Mouse (Mus musculus) heart, adult 18-20 months (tissue): ENCODE results near the gene Mpc1. TPM values are rescaled to one million over a fixed set of nuclear protein-coding genes. Genes with fewer than 3 reads are reported as not detected.
"Not testable (repeated sequence)": the region's sequence is repeated elsewhere in the genome, so short reads cannot be mapped to it uniquely, and the experiment has no call there.

ENCODE experiments used
- DNase-seq, 2 experiments: peaks; one replicate each; pipeline ENCODE4 v3.0.0; 2021 to 2022; ENCODE audit warnings: mixed read lengths in 1 of 2
- total RNA-seq, 2 experiments: library from RNA; stranded (reverse); gene quantifications; 2 replicates each; pipeline ENCODE4 v1.2.3; 2021

Gene Mpc1
- total RNA-seq, 2 experiments from 2014 or later = 873 to 884 TPM

DNA sequence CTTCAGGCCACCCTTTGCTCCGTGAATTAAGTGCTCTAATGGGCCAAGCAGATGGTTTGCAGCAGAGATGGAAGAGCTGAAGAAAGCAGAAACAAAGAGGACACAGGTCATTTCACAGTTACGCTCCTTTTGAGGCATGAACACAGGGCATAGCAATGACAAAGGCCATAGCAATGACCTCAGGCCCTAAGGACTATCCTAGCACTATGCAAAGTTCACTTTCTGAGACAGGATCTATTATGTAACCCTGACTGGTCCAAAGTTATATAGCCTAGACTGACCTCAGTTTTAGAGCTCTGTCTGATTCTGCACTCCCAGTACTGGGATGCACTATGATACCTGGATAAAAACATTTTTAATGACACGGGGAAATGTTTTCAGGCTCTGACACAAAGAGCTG lies 4.3 kb upstream of the Mpc1 start:
- no peak for DNase-seq

DNA sequence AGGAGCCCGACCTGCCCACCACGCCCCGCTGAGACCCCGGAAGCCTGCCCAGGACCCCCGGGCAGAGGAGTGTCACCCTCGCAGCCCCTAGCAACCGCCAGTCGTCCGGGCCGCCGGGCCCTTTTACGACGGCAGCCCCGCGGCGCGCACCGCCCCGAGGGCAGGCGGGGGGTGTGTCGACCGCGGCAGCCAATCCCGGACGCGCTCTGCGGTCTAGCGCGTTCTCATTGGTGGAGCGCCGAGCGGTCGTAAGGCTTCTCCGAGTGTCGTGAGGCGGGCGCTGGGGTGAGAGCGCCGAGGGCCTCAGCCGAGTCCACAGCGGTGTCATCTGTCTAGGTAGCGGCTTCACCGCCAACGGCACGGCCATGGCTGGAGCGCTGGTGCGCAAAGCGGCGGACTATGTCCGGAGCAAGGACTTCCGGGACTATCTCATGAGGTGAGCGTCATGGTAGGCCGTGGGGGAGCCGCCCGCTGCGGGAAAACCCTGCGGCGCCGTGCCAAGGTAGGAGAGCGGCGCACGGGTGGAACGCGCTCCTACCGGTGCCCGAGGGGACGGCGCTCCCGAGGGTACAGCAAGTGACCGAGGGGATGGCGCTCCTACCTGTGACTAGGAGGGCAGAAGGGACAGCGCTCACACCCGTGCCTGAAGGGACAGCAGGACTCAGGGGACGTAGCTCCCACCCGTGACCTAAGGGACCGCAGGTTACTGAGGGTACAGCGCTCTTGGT lies 986 bp downstream of the Mpc1 start:
- DNase-seq = peak; percentile 95 to 98

GRCm38 (mm10) chr17:8284254-8284661 lies 1.6 kb downstream of the Mpc1 start:
- peak; percentile 70 for DNase-seq

- no peak for DNase-seq
Measured at GRCm38 (mm10) chr17:8285056-8285455, 2.4 kb downstream of the Mpc1 start.

- DNase-seq = no peak
Measured at GRCm38 (mm10) chr17:8286987-8287386, 4.3 kb downstream of the Mpc1 start.

- DNase-seq = no peak
Measured at GRCm38 (mm10) chr17:8289993-8290679, 7.4 kb downstream of the Mpc1 start.

DNA sequence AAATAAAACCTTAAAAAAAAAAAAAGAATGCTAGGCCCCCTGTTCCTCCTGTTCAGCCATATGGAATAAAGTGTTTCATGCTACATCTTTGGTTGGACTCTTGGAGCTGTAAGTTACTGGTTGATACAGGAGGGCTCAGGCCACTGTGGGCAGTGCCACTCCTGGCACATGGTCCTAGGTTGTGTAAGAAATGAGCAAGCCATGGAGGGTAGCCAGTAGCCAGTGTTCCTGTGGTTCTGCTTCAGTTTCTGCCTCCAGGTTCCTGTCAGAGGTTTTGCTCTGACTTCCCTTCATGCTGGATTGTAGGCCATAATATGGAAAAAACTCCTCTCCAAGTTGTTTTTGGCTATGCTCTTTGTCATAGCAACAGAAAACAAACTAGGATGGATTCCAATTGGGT lies 8.0 kb downstream of the Mpc1 start:
- no peak for DNase-seq

DNA sequence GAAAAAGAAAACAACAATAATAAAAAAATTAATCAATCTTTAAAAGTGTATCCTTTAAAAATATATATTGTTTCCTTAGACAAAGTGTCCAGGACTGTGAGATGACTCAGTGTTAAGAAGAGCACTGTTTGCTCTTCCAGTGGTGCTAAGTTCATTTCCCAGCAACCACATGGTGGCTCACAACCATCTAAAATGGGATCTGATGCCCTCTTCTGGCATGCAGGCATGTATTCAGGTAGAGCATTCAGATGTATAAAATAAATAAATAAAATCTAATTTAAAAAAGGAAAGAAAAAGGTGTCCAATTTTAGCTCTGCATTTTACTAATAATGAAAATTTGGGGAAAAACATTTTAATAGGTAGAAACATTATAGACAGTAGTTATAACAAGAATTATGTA lies 13.1 kb downstream of the Mpc1 start:
- DNase-seq = no peak

- DNase-seq = no peak
Measured at GRCm38 (mm10) chr17:8296313-8296844, 13.7 kb downstream of the Mpc1 start.

GRCm38 (mm10) chr17:8297746-8298145 lies 15.0 kb downstream of the Mpc1 start:
- no peak for DNase-seq

GRCm38 (mm10) chr17:8298281-8298680 lies 15.6 kb downstream of the Mpc1 start:
- DNase-seq = no peak

DNA sequence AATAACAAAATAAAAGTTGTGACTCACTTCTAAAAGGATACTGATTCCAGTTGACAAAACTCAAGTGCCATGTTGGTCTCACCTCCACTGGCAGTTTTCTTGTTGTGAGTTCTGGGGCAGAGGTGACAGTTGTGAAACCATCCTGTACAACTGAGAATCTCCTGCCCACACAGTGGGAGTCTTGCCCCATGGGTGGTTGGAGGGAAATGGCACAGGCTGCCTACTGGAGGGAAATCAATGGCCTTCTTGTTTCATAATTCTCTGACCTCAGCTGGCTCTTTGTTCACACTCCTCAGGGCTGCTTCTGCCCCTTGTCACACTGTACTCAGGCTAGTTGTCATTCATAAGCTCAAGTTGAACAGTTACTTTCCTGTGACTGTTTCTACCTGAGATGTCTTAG lies 16.8 kb downstream of the Mpc1 start:
- DNase-seq = no peak

- no peak for DNase-seq
Measured at GRCm38 (mm10) chr17:8301515-8301914, 18.8 kb downstream of the Mpc1 start.

DNA sequence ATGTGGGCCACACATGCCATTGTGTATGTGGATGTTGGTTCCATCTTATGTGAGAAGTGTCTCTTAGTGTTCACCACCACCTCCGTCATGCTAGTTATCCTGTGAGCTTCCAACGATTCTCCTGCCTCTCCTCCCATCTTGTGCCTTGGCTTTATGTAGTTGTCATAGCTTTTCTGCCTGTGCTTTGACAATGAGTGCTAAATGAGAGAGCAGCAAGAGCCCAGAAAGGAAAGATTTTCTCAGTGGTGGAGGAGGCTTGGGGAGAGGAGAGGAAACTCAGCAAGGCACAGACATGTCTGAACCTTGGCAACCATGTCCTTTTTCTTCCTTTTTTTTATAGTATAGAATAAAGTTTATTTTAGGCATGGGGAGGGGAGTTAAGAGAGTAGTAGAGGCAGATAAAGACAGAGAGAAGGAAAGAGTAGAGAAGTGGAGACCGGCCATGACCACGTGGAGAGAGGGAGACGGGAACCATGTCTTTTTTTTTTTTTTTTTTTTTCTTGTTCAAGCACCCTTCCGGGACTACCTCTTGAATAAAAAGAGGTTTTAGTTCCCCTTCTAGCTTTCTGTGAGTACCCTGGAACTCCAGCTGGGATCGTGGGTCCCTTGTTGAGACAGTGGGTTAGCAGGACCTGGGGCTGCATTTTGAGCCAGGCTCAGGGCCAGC lies 20.2 kb downstream of the Mpc1 start:
- no peak for DNase-seq

DNA sequence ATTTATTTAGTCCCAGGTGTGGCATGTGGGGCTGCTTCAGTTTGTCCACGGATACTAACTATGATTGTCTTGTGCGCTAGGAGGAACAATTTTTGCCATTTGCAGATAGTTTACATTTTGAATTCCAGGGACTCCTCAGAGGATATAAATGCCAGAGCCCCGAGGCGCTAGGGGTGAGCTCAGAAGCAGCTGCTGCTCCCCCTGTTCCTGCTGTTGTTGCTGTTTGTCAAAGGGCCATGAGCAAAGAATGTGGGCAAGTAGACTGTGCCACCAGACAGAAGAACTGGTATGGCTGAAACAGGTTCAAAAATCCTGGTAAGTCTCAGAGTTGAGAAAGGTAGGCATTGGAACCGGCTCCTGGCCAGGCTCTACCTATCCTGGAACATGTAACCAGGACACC lies 21.0 kb downstream of the Mpc1 start:
- DNase-seq = no peak

DNA sequence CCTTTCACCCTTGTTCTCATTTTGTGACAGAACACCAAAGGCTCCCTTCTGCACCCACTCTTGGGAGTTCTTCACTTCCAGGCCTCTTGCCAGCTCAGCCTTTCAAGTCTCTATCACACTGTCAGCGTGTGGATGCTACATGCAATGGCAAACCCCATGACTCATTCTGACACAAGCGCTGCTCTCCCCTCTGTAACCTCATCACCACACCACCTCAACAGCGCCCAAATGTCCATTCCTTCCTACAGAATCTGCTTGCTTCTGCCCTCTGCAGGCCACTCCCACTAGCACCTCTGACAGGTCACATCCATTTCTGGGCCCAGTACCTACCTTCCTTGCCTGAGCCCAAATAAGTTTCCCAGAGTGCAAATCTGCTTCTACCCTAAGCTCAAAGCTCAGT lies 23.1 kb downstream of the Mpc1 start:
- DNase-seq = no peak

GRCm38 (mm10) chr17:8310838-8311614 lies 28.3 kb downstream of the Mpc1 start, which contains the start of gene Sft2d1:
Gene Sft2d1 (plus strand): TSS chr17:8311102.
- DNase-seq = peak; percentile 96 to 99

DNA sequence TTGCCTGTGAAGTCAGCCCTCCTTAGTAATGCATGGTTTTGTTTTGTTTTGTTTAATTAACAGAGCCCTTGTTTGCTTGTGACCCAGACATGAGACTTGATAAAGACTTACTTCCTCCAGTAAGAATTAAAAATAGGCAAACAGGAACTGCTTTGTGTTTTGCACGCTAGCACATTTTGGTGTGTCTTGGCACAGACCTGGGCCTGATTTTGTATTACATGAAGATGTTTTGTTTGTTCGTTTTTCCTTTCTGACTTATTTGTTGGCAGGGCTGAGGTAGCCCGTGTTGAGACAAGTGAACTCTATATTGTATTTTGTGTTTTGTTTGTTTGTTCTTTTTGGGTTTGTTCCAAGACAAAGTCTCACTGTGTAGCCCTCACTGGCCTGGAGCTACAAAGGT lies 29.0 kb downstream of the Mpc1 start:
- DNase-seq = peak in 1 of 2 experiments; percentile 38

DNA sequence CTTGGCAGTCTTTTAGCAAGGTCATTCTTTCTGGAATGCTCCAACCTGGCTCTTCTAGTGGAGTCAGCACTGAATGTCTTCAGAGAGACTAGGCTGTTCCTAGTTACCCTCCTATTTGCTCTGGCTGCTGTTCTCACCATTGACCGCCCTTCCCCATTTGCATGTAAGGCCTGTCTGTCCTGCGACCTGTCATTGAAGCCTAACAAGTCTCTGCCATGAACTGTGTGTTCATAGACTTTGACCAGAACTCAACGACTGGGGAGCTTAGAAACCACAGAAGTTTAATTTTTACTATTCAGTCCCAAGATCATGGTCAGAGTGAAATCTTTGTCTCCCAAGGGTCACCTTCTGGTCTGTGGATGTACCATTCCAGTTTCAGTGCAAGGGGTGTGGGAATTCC lies 31.3 kb downstream of the Mpc1 start:
- no peak for DNase-seq

DNA sequence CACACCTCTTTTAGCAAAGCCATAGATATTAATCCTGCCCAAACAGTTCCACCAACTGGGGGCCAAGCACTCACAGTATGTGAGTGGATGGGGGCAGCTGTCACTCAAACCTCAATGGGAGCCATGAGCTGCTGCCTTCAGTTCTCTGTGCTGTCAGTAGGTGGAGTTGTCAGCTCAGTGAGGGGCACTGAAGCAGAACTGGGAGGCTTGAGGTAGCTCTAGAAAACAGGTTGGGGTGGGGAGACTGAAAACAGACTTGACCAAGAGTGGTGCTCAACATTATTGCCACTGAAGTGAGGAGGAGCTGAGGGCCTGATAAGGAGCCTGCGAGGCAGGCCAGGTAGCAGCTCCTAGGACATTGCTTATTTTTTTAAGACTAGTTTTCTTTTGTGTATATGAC lies 33.5 kb downstream of the Mpc1 start:
- no peak for DNase-seq

- not testable (repeated sequence) for DNase-seq
Measured at GRCm38 (mm10) chr17:8326877-8327276, 44.2 kb downstream of the Mpc1 start.

- no peak for DNase-seq
Measured at GRCm38 (mm10) chr17:8328511-8329174, 45.9 kb downstream of the Mpc1 start.
